In genomic region chr8:124617266-124617869, GRCm38 (mm10) we compare ENCODE assay signal across 8 mouse cellular contexts. TPM values are rescaled to one million over a fixed set of nuclear protein-coding genes. Genes with fewer than 3 reads are reported as not detected.
DNase-seq lines count a peak whose midpoint lies in the region; ATAC-seq lines count a peak whose summit lies in the region.

No protein-coding gene starts in this region.

- 10% methylated on average over 17 of the region's 17 CpGs for WGBS in intestine, embryonic 16.5 days

- no peaks in the 10 kb centered on the region for H3K36me3 ChIP-seq in intestine, embryonic 16.5 days (ENCODE audit: control insufficient read depth, insufficient read depth, low read length)

- intact Hi-C loops in left cerebral cortex, postnatal 25 days (cut with DNase I): loop anchor here (1.0 to 5.0 kb wide), 2 partner anchors 45 to 60 kb away; partner anchors contain the start of gene 2310022B05Rik

- H3K4me3 ChIP-seq in intestine, embryonic 16.5 days (ENCODE audit: low read length): peak overlapping the region; percentile 40

- H3K4me1 ChIP-seq in intestine, embryonic 16.5 days (ENCODE audit: control insufficient read depth, insufficient read depth, low read length): no peaks in the 10 kb centered on the region; the same call in 1 of the 2 replicates

- ATAC-seq in intestine, embryonic 16.5 days: peak; percentile 81
- ATAC-seq in activated CD4-positive, CD25-positive, alpha-beta regulatory T cell, adult 4 months: no peak

- peak overlapping the region; percentile 59 for H3K4me2 ChIP-seq in intestine, embryonic 16.5 days (ENCODE audit: low read depth, low read length)

- H3K9me3 ChIP-seq in intestine, embryonic 16.5 days (ENCODE audit: control insufficient read depth, low read length): no peaks in the 10 kb centered on the region

- H3K9ac ChIP-seq in intestine, embryonic 16.5 days (ENCODE audit: low read depth, low read length): peak overlapping the region; percentile 60

- no peak overlapping the region for H3K27ac ChIP-seq in intestine, embryonic 16.5 days (ENCODE audit: low read length)

- H3K27me3 ChIP-seq in intestine, embryonic 16.5 days (replicated peaks; ENCODE audit: control insufficient read depth, insufficient read depth, low read length): 0 out of 2 replicates have a peak, but pooled peaks cover 3% of the 10 kb centered on the region

- DNase-seq in adrenal gland, adult 8-10 months: peak; percentile 56
- DNase-seq in embryo, embryonic 11.5 days (ENCODE audit: low read depth, low spot score): peak; percentile 55
- DNase-seq in gastrocnemius, postnatal 4 days (ENCODE audit: low spot score in 2 of 2): peak; percentile 54 to 76
- peak; percentile 86 to 89 for DNase-seq in left cerebral cortex, postnatal 25 days (ENCODE audit: low spot score in 2 of 2)
- peak; percentile 77 for DNase-seq in mesoderm, embryonic 11.5 days (ENCODE audit: low read depth, low spot score)
- peak; percentile 86 for DNase-seq in right cerebral cortex, postnatal 25 days

RNA-seq across cellular contexts. Expression of gene Capn9, which starts 41.5 kb away (rescaled TPM):
- total RNA-seq in adrenal gland, adult 8-10 months (2022): under 1 TPM in 2 of 4 experiments, not detected in 2; 0.35 to 0.78 TPM
- not detected for total RNA-seq in gastrocnemius, postnatal 4 days (2021)
- 2.3 and 2.9 TPM in 2 replicates for polyA plus RNA-seq in intestine, embryonic 16.5 days (2015; fragmentation: Nextera tagmentation; extraction: Ambion mirVana)
- total RNA-seq in left cerebral cortex, postnatal 25 days (2021): under 1 TPM in 1 of 2 experiments, not detected in 1; 0.21 TPM
- polyA plus RNA-seq in activated CD4-positive, CD25-positive, alpha-beta regulatory T cell, adult 4 months (2017; shearing (Covaris generic)): not detected

RNA-seq across cellular contexts. Expression of gene 2310022B05Rik, which starts 45.8 kb away (rescaled TPM):
- 10 to 100 TPM; 39.9 to 50.2 (median 45.4) TPM for total RNA-seq in adrenal gland, adult 8-10 months (2022)
- 10 to 100 TPM; 49.3 to 51.7 TPM for total RNA-seq in gastrocnemius, postnatal 4 days (2021)
- polyA plus RNA-seq in intestine, embryonic 16.5 days (2015; fragmentation: Nextera tagmentation; extraction: Ambion mirVana): 17.0 and 20.8 TPM in 2 replicates
- total RNA-seq in left cerebral cortex, postnatal 25 days (2021): 10 to 100 TPM; 50.5 to 55.8 TPM
- 1 to 10 TPM in 1 of 2 experiments, under 1 TPM in 1; 0.82 to 1.3 TPM for polyA plus RNA-seq in activated CD4-positive, CD25-positive, alpha-beta regulatory T cell, adult 4 months (2017; shearing (Covaris generic))

RNA-seq across cellular contexts. Expression of gene Agt, which starts 47.9 kb away (rescaled TPM):
- 1 to 10 TPM in 2 of 4 experiments, under 1 TPM in 2; 0.49 to 8.0 (median 4.0) TPM for total RNA-seq in adrenal gland, adult 8-10 months (2022)
- total RNA-seq in gastrocnemius, postnatal 4 days (2021): 10 to 100 TPM; 28.5 to 37.1 TPM
- polyA plus RNA-seq in intestine, embryonic 16.5 days (2015; fragmentation: Nextera tagmentation; extraction: Ambion mirVana): 5.9 and 8.4 TPM in 2 replicates
- total RNA-seq in left cerebral cortex, postnatal 25 days (2021): 10 to 100 TPM; 21.5 to 23.9 TPM
- not detected for polyA plus RNA-seq in activated CD4-positive, CD25-positive, alpha-beta regulatory T cell, adult 4 months (2017; shearing (Covaris generic))
